Mouse (Mus musculus) hindbrain, embryonic 15.5 days (tissue): Measurements from ENCODE around the gene Gstm5. TPM values are rescaled to one million over a fixed set of nuclear protein-coding genes. Genes with fewer than 3 reads are reported as not detected.
"Not testable (repeated sequence)": the region's sequence is repeated elsewhere in the genome, so short reads cannot be mapped to it uniquely, and the experiment has no call there.

Experiments
- ATAC-seq: fragments of 200-750 bp; cut with Nextera tagmentation; 2 replicates; pipeline ENCODE4 v1.8.0; 2017; ENCODE audit warnings: low read depth, moderate number of reproducible peaks, moderate TSS enrichment; ENCODE audit not compliant: low FRiP score
- H3K27ac ChIP-seq: fragments of 300-500 bp; sonication (generic); replicated peaks from 2 replicates; pipeline ENCODE4 v1.5.1; 2015; ENCODE audit warnings: mild to moderate bottlenecking, inconsistent platforms
- H3K27me3 ChIP-seq: fragments of 300-500 bp; sonication (generic); 2 replicates; pipeline ENCODE4 v1.6.1; 2015; ENCODE audit warnings: control low read depth, inconsistent platforms
- H3K36me3 ChIP-seq: fragments of 300-500 bp; sonication (generic); 2 replicates; pipeline ENCODE4 v1.6.1; 2015; ENCODE audit warnings: control low read depth, inconsistent platforms
- H3K4me1 ChIP-seq: fragments of 300-500 bp; sonication (generic); replicated peaks from 2 replicates; pipeline ENCODE4 v1.6.1; 2015; ENCODE audit warnings: control low read depth, inconsistent platforms
- H3K4me2 ChIP-seq: fragments of 300-500 bp; sonication (generic); 2 replicates; pipeline ENCODE4 v1.6.1; 2015; ENCODE audit warnings: moderate library complexity, mild to moderate bottlenecking, inconsistent platforms
- H3K4me3 ChIP-seq: fragments of 300-500 bp; sonication (generic); 2 replicates; pipeline ENCODE4 v1.5.1; 2015; ENCODE audit warnings: mild to moderate bottlenecking, inconsistent platforms
- H3K9ac ChIP-seq: fragments of 300-500 bp; sonication (generic); 2 replicates; pipeline ENCODE4 v1.6.1; 2015; ENCODE audit warnings: inconsistent platforms
- H3K9me3 ChIP-seq: fragments of 300-500 bp; sonication (generic); 2 replicates; pipeline ENCODE4 v1.6.1; 2016; ENCODE audit warnings: control low read depth, inconsistent platforms
- WGBS: fragments of 180-500 bp; shearing (Covaris S2); methylation state at CpG from one replicate; pipeline ENCODE4 v1.1.7; 2015; 5-methylcytosine and 5-hydroxymethylcytosine counted together
- polyA plus RNA-seq: library from polyadenylated mRNA; unstranded; fragments of >200 nt; fragmentation: Nextera tagmentation; extraction: Ambion mirVana; gene quantifications from 2 replicates; pipeline ENCODE4 v1.2.1, GENCODE M21; 2015

The Gstm5 gene
- polyA plus RNA-seq, 1 experiment from 2014 or later: 252 TPM

GRCm38 (mm10) chr3:107877005-107877404, 18.6 kb upstream of the Gstm5 start, which contains the start of gene Eps8l3:
Eps8l3 (plus strand) TSS chr3:107877229.
- WGBS: 86% methylated on average over 5 of the region's 5 CpGs
- Histone ChIP-seq H3K4me2 (no peak within 1 kb of the TSS), H3K4me3 (no peak within 1 kb of the TSS), H3K36me3 (no peaks in the 10 kb centered on the region), H3K9me3 (no peaks in the 10 kb centered on the region), H3K27me3 (no peaks in the 10 kb centered on the region), H3K27ac (no peak within 1 kb of the TSS), H3K9ac (no peak within 1 kb of the TSS), H3K4me1 (no peaks in the 10 kb centered on the region)
- no peak for ATAC-seq

GRCm38 (mm10) chr3:107877747-107878736, 17.6 kb upstream of the Gstm5 start:
- WGBS: 86% methylated on average over 12 of the region's 12 CpGs
- no peaks in the 10 kb centered on the region for H3K4me1 ChIP-seq

GRCm38 (mm10) chr3:107887674-107888495, 7.7 kb upstream of the Gstm5 start:
- H3K9me3 ChIP-seq: no peaks in the 10 kb centered on the region
- peak; percentile 96 for ATAC-seq
- H3K27me3 ChIP-seq: no peaks in the 10 kb centered on the region
- no peaks in the 10 kb centered on the region for H3K4me1 ChIP-seq
- no peak overlapping the region for H3K4me3 ChIP-seq
- WGBS: 69% methylated on average over 9 of the region's 9 CpGs
- no peaks in the 10 kb centered on the region for H3K36me3 ChIP-seq
- peak overlapping the region; percentile 61 for H3K27ac ChIP-seq
- H3K9ac ChIP-seq: no peak overlapping the region
- no peak overlapping the region for H3K4me2 ChIP-seq

More at GRCm38 (mm10) chr3:107877747-107878736, 17.6 kb upstream of the Gstm5 start:
- Histone ChIP-seq H3K9ac (no peak overlapping the region), H3K4me3 (no peak overlapping the region), H3K9me3 (no peaks in the 10 kb centered on the region), H3K27ac (no peak overlapping the region), H3K27me3 (no peaks in the 10 kb centered on the region), H3K4me2 (no peak overlapping the region), H3K36me3 (no peaks in the 10 kb centered on the region)
- no peak for ATAC-seq

GRCm38 (mm10) chr3:107889236-107889635, 6.4 kb upstream of the Gstm5 start:
- H3K27me3 ChIP-seq, H3K27ac ChIP-seq, ATAC-seq: not testable (repeated sequence)

GRCm38 (mm10) chr3:107895194-107895719, 364 bp upstream of the Gstm5 start:
- Histone ChIP-seq H3K9me3 (no peaks in the 10 kb centered on the region), H3K4me2 (peak overlapping the region; percentile 74), H3K9ac (peak overlapping the region; percentile 86), H3K4me1 (peaks cover 9% of the 10 kb centered on the region), H3K36me3 (peaks cover 11% of the 10 kb centered on the region; the same call in 1 of the 2 replicates), H3K4me3 (peak overlapping the region; percentile 68), H3K27ac (peak overlapping the region; percentile 79; the same call in 1 of the 2 replicates), H3K27me3 (no peaks in the 10 kb centered on the region)
- peak; percentile 31; the same call in 1 of the 2 replicates for ATAC-seq
- 10% methylated on average over 6 of the region's 6 CpGs for WGBS

More at GRCm38 (mm10) chr3:107889236-107889635, 6.4 kb upstream of the Gstm5 start:
- not testable (repeated sequence) for H3K4me2 ChIP-seq, H3K36me3 ChIP-seq, H3K4me1 ChIP-seq, H3K9ac ChIP-seq, H3K4me3 ChIP-seq, H3K9me3 ChIP-seq
- WGBS: 86% methylated on average over 2 of the region's 2 CpGs

GRCm38 (mm10) chr3:107898691-107899090, 3.1 kb downstream of the Gstm5 start:
- Histone ChIP-seq H3K4me3 (no peak overlapping the region), H3K4me2 (no peak overlapping the region), H3K36me3 (peaks cover 11% of the 10 kb centered on the region; the same call in 1 of the 2 replicates), H3K27ac (no peak overlapping the region), H3K9ac (no peak overlapping the region), H3K4me1 (peaks cover 9% of the 10 kb centered on the region), H3K9me3 (no peaks in the 10 kb centered on the region), H3K27me3 (no peaks in the 10 kb centered on the region)
- no peak for ATAC-seq
- WGBS: 95% methylated on average over 13 of the region's 13 CpGs

- Histone ChIP-seq H3K36me3 (peaks cover 11% of the 10 kb centered on the region; the same call in 1 of the 2 replicates), H3K4me3 (no peak overlapping the region), H3K4me2 (no peak overlapping the region), H3K27ac (no peak overlapping the region), H3K27me3 (no peaks in the 10 kb centered on the region), H3K9me3 (no peaks in the 10 kb centered on the region), H3K9ac (no peak overlapping the region), H3K4me1 (peaks cover 6% of the 10 kb centered on the region)
- ATAC-seq: no peak
- WGBS: 70% methylated on average over 11 of the region's 11 CpGs
These were observed 5.5 kb downstream of the Gstm5 start for GRCm38 (mm10) chr3:107900955-107901673.

- no peaks in the 10 kb centered on the region for H3K9me3 ChIP-seq
- H3K9ac ChIP-seq: no peak overlapping the region
- 68% methylated on average over 6 of the region's 6 CpGs for WGBS
- no peak for ATAC-seq
- H3K36me3 ChIP-seq: no peaks in the 10 kb centered on the region
- H3K4me1 ChIP-seq: no peaks in the 10 kb centered on the region
- no peak overlapping the region for H3K4me2 ChIP-seq
- H3K27me3 ChIP-seq: no peaks in the 10 kb centered on the region
- no peak overlapping the region for H3K27ac ChIP-seq
- no peak overlapping the region for H3K4me3 ChIP-seq
These were observed 10.3 kb downstream of the Gstm5 start for GRCm38 (mm10) chr3:107905942-107906341.

- Histone ChIP-seq H3K9me3 (no peaks in the 10 kb centered on the region), H3K27me3 (no peaks in the 10 kb centered on the region), H3K4me3 (no peak overlapping the region), H3K36me3 (no peaks in the 10 kb centered on the region), H3K9ac (no peak overlapping the region), H3K4me1 (0 out of 2 replicates have a peak, but pooled peaks cover 3% of the 10 kb centered on the region), H3K27ac (no peak overlapping the region), H3K4me2 (no peak overlapping the region)
- ATAC-seq: no peak
- 85% methylated on average over 15 of the region's 15 CpGs for WGBS
These were observed 21.1 kb downstream of the Gstm5 start for GRCm38 (mm10) chr3:107916674-107917073.

- no peak for ATAC-seq
- Histone ChIP-seq H3K9me3 (no peaks in the 10 kb centered on the region), H3K4me3 (no peak overlapping the region), H3K4me2 (no peak overlapping the region), H3K36me3 (no peaks in the 10 kb centered on the region), H3K4me1 (0 out of 2 replicates have a peak, but pooled peaks cover 3% of the 10 kb centered on the region), H3K27ac (no peak overlapping the region), H3K27me3 (no peaks in the 10 kb centered on the region), H3K9ac (no peak overlapping the region)
- WGBS: 87% methylated on average over 3 of the region's 3 CpGs
These were observed 21.5 kb downstream of the Gstm5 start for GRCm38 (mm10) chr3:107917097-107917496.

- Histone ChIP-seq H3K9me3 (no peaks in the 10 kb centered on the region), H3K4me3 (no peak overlapping the region), H3K27ac (no peak overlapping the region), H3K4me2 (no peak overlapping the region), H3K27me3 (no peaks in the 10 kb centered on the region), H3K36me3 (no peaks in the 10 kb centered on the region), H3K4me1 (0 out of 2 replicates have a peak, but pooled peaks cover 3% of the 10 kb centered on the region), H3K9ac (no peak overlapping the region)
- 60% methylated on average over 7 of the region's 7 CpGs for WGBS
- ATAC-seq: no peak
These were observed 22.3 kb downstream of the Gstm5 start for GRCm38 (mm10) chr3:107917783-107918408.
